8 mouse cellular contexts compared by ENCODE assay signal in the genomic region with DNA sequence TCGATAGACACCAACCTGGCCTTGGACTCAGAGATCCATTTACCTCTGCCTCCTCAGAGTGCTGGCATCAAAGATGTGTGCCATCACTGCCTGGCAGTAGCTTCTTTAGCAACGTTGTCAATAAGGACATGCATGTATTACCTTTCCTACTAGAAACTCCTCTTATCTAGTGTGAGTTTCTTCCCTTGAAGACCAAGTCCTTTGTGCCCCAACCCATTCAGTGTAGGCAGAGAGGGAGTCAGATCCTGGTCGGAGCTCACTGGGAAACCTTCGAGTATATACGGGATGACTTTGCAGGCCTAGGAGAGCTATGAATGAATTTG. TPM values are rescaled to one million over a fixed set of nuclear protein-coding genes. Genes with fewer than 3 reads are reported as not detected.
DNase-seq lines count a peak whose midpoint lies in the region; ATAC-seq and TF ChIP-seq lines count a peak whose summit lies in the region.

No protein-coding gene starts in this region.

- 39% methylated on average over 5 of the region's 5 CpGs for WGBS in kidney, embryonic 16.5 days
- WGBS in kidney, adult 2 months = 22% methylated on average over 5 of the region's 5 CpGs
- 50% methylated on average over 5 of the region's 5 CpGs for WGBS in embryonic facial prominence, embryonic 10.5 days
- 36% methylated on average over 5 of the region's 5 CpGs for WGBS in intestine, embryonic 15.5 days
- 53% methylated on average over 5 of the region's 5 CpGs for WGBS in neural tube, embryonic 12.5 days

- no peak overlapping the region for H3K27ac ChIP-seq in kidney, embryonic 16.5 days (ENCODE audit: low read length)
- no peak overlapping the region for H3K27ac ChIP-seq in kidney, adult 2 months (ENCODE audit: insufficient read depth, low read depth, low read length)
- H3K27ac ChIP-seq in embryonic facial prominence, embryonic 10.5 days (replicated peaks) = peak overlapping the region; percentile 96
- H3K27ac ChIP-seq in intestine, embryonic 15.5 days = peak overlapping the region; percentile 24; the same call in 1 of the 2 replicates
- H3K27ac ChIP-seq in neural tube, embryonic 12.5 days = no peak overlapping the region

- no peak for TF ChIP-seq CTCF in kidney, adult 2 months (conservative IDR thresholded peaks at IDR 0.05; ENCODE audit: insufficient read depth, insufficient read length, low read depth, low read length)

- peaks cover 39% of the 10 kb centered on the region for H3K4me1 ChIP-seq in kidney, embryonic 16.5 days (ENCODE audit: insufficient read depth, low read length)
- peaks cover 32% of the 10 kb centered on the region for H3K4me1 ChIP-seq in kidney, adult 2 months (ENCODE audit: control insufficient read depth, insufficient read depth, low read length)
- peaks cover 40% of the 10 kb centered on the region for H3K4me1 ChIP-seq in embryonic facial prominence, embryonic 10.5 days
- H3K4me1 ChIP-seq in intestine, embryonic 15.5 days (replicated peaks) = peaks cover 47% of the 10 kb centered on the region
- H3K4me1 ChIP-seq in neural tube, embryonic 12.5 days = peaks cover 37% of the 10 kb centered on the region

- TF ChIP-seq POLR2A in kidney, adult 2 months (IDR thresholded peaks at IDR 0.05; ENCODE audit: low read depth, low read length) = no peak

- no peak for ATAC-seq in kidney, embryonic 16.5 days (ENCODE audit: low FRiP score, low TSS enrichment)
- ATAC-seq in intestine, embryonic 15.5 days = no peak
- ATAC-seq in neural tube, embryonic 12.5 days (ENCODE audit: low FRiP score, low read depth) = no peak
- no peak for ATAC-seq in inflammation-experienced regulatory T-cells, adult 6 months

- peak overlapping the region; percentile 93 for H3K9ac ChIP-seq in kidney, embryonic 16.5 days (replicated peaks; ENCODE audit: low read length)
- peak overlapping the region; percentile 78 for H3K9ac ChIP-seq in intestine, embryonic 15.5 days
- peak overlapping the region; percentile 77; the same call in 1 of the 2 replicates for H3K9ac ChIP-seq in neural tube, embryonic 12.5 days

- H3K36me3 ChIP-seq in kidney, embryonic 16.5 days (ENCODE audit: insufficient read depth, low read length) = peaks cover 40% of the 10 kb centered on the region
- peaks cover 4% of the 10 kb centered on the region for H3K36me3 ChIP-seq in kidney, adult 2 months (ENCODE audit: control insufficient read depth, insufficient read depth, low read length)
- peaks cover 56% of the 10 kb centered on the region for H3K36me3 ChIP-seq in embryonic facial prominence, embryonic 10.5 days (replicated peaks)
- peaks cover 32% of the 10 kb centered on the region for H3K36me3 ChIP-seq in intestine, embryonic 15.5 days
- H3K36me3 ChIP-seq in neural tube, embryonic 12.5 days = peaks cover 38% of the 10 kb centered on the region

- no peaks in the 10 kb centered on the region for H3K9me3 ChIP-seq in kidney, embryonic 16.5 days (ENCODE audit: low read length)
- no peaks in the 10 kb centered on the region for H3K9me3 ChIP-seq in embryonic facial prominence, embryonic 10.5 days
- H3K9me3 ChIP-seq in intestine, embryonic 15.5 days = no peaks in the 10 kb centered on the region
- no peaks in the 10 kb centered on the region for H3K9me3 ChIP-seq in neural tube, embryonic 12.5 days

- H3K4me2 ChIP-seq in kidney, embryonic 16.5 days (replicated peaks; ENCODE audit: low read depth, low read length) = peak overlapping the region; percentile 74
- H3K4me2 ChIP-seq in intestine, embryonic 15.5 days (replicated peaks) = peak overlapping the region; percentile 68
- peak overlapping the region; percentile 94 for H3K4me2 ChIP-seq in neural tube, embryonic 12.5 days (replicated peaks)

- peak overlapping the region; percentile 86 for H3K4me3 ChIP-seq in kidney, embryonic 16.5 days (ENCODE audit: low read length)
- no peak overlapping the region for H3K4me3 ChIP-seq in kidney, adult 2 months (ENCODE audit: insufficient read depth, low read depth, low read length)
- peak overlapping the region; percentile 64 for H3K4me3 ChIP-seq in embryonic facial prominence, embryonic 10.5 days
- peak overlapping the region; percentile 96 for H3K4me3 ChIP-seq in intestine, embryonic 15.5 days (replicated peaks)
- H3K4me3 ChIP-seq in neural tube, embryonic 12.5 days = 0 out of 2 replicates have a peak overlapping the region, but pooled peaks have one; percentile 98

- DNase-seq in kidney, adult 2 months = no peak
- no peak for DNase-seq in embryonic facial prominence, embryonic 10.5 days (ENCODE audit: low spot score)
- no peak for DNase-seq in cerebellum, postnatal 25 days
- no peak for DNase-seq in urinary bladder, postnatal 14 days (ENCODE audit: low spot score)

- H3K27me3 ChIP-seq in kidney, embryonic 16.5 days (ENCODE audit: insufficient read depth, low read length) = no peaks in the 10 kb centered on the region
- no peaks in the 10 kb centered on the region for H3K27me3 ChIP-seq in kidney, adult 2 months (replicated peaks; ENCODE audit: control insufficient read depth, insufficient read depth, low read length)
- no peaks in the 10 kb centered on the region for H3K27me3 ChIP-seq in embryonic facial prominence, embryonic 10.5 days (replicated peaks; ENCODE audit: low read depth, poor library complexity, severe bottlenecking)
- H3K27me3 ChIP-seq in intestine, embryonic 15.5 days (replicated peaks) = no peaks in the 10 kb centered on the region
- H3K27me3 ChIP-seq in neural tube, embryonic 12.5 days (replicated peaks) = no peaks in the 10 kb centered on the region

RNA-seq across cellular contexts. Expression of gene P4hb, which starts 1.2 kb away (rescaled TPM):
- polyA plus RNA-seq in kidney, embryonic 16.5 days (2015; fragmentation: Nextera tagmentation; extraction: Ambion mirVana) = 843 and 914 TPM in 2 replicates
- polyA plus RNA-seq in kidney, adult 2 months (2012; rRNA removed) = 323 and 342 TPM in 2 replicates
- polyA plus RNA-seq in embryonic facial prominence, embryonic 10.5 days (2016; fragmentation: Nextera tagmentation; extraction: Ambion mirVana) = 556 and 565 TPM in 2 replicates
- polyA plus RNA-seq in intestine, embryonic 15.5 days (2015; fragmentation: Nextera tagmentation; extraction: Ambion mirVana) = 992 and 1,107 TPM in 2 replicates
- polyA plus RNA-seq in neural tube, embryonic 12.5 days (2016; fragmentation: Nextera tagmentation; extraction: Ambion mirVana) = 425 and 451 TPM in 2 replicates
- 100 to 1,000 TPM; 135 to 164 (median 149) TPM for polyA plus RNA-seq in inflammation-experienced regulatory T-cells, adult 6 months (2017; shearing (Covaris generic))

RNA-seq across cellular contexts. Expression of gene Arhgdia, which starts 7.2 kb away (rescaled TPM):
- polyA plus RNA-seq in kidney, embryonic 16.5 days (2015; fragmentation: Nextera tagmentation; extraction: Ambion mirVana) = 696 and 712 TPM in 2 replicates
- polyA plus RNA-seq in kidney, adult 2 months (2012; rRNA removed) = 543 and 613 TPM in 2 replicates
- 735 and 777 TPM in 2 replicates for polyA plus RNA-seq in embryonic facial prominence, embryonic 10.5 days (2016; fragmentation: Nextera tagmentation; extraction: Ambion mirVana)
- polyA plus RNA-seq in intestine, embryonic 15.5 days (2015; fragmentation: Nextera tagmentation; extraction: Ambion mirVana) = 559 and 611 TPM in 2 replicates
- polyA plus RNA-seq in neural tube, embryonic 12.5 days (2016; fragmentation: Nextera tagmentation; extraction: Ambion mirVana) = 582 and 606 TPM in 2 replicates
- polyA plus RNA-seq in inflammation-experienced regulatory T-cells, adult 6 months (2017; shearing (Covaris generic)) = 100 to 1,000 TPM; 624 to 862 (median 685) TPM

RNA-seq across cellular contexts. Expression of gene Ppp1r27, which starts 23.3 kb away (rescaled TPM):
- 0.55 and 0.57 TPM in 2 replicates for polyA plus RNA-seq in kidney, embryonic 16.5 days (2015; fragmentation: Nextera tagmentation; extraction: Ambion mirVana)
- 9.5 TPM in 1 of 2 replicates, not detected in the other for polyA plus RNA-seq in kidney, adult 2 months (2012; rRNA removed)
- polyA plus RNA-seq in embryonic facial prominence, embryonic 10.5 days (2016; fragmentation: Nextera tagmentation; extraction: Ambion mirVana) = not detected in 2 replicates
- polyA plus RNA-seq in intestine, embryonic 15.5 days (2015; fragmentation: Nextera tagmentation; extraction: Ambion mirVana) = not detected in 2 replicates
- not detected in 2 replicates for polyA plus RNA-seq in neural tube, embryonic 12.5 days (2016; fragmentation: Nextera tagmentation; extraction: Ambion mirVana)
- polyA plus RNA-seq in inflammation-experienced regulatory T-cells, adult 6 months (2017; shearing (Covaris generic)) = not detected

RNA-seq across cellular contexts. Expression of gene Alyref, which starts 23.9 kb away (rescaled TPM):
- 92.2 and 372 TPM in 2 replicates for polyA plus RNA-seq in kidney, embryonic 16.5 days (2015; fragmentation: Nextera tagmentation; extraction: Ambion mirVana)
- 18.8 and 29.0 TPM in 2 replicates for polyA plus RNA-seq in kidney, adult 2 months (2012; rRNA removed)
- 620 and 640 TPM in 2 replicates for polyA plus RNA-seq in embryonic facial prominence, embryonic 10.5 days (2016; fragmentation: Nextera tagmentation; extraction: Ambion mirVana)
- 406 and 459 TPM in 2 replicates for polyA plus RNA-seq in intestine, embryonic 15.5 days (2015; fragmentation: Nextera tagmentation; extraction: Ambion mirVana)
- 509 and 592 TPM in 2 replicates for polyA plus RNA-seq in neural tube, embryonic 12.5 days (2016; fragmentation: Nextera tagmentation; extraction: Ambion mirVana)
- 10 to 100 TPM; 15.8 to 76.9 (median 47.7) TPM for polyA plus RNA-seq in inflammation-experienced regulatory T-cells, adult 6 months (2017; shearing (Covaris generic))

RNA-seq across cellular contexts. Expression of gene Anapc11, which starts 24.0 kb away (rescaled TPM):
- 195 and 197 TPM in 2 replicates for polyA plus RNA-seq in kidney, embryonic 16.5 days (2015; fragmentation: Nextera tagmentation; extraction: Ambion mirVana)
- polyA plus RNA-seq in kidney, adult 2 months (2012; rRNA removed) = 137 and 143 TPM in 2 replicates
- 192 and 198 TPM in 2 replicates for polyA plus RNA-seq in embryonic facial prominence, embryonic 10.5 days (2016; fragmentation: Nextera tagmentation; extraction: Ambion mirVana)
- polyA plus RNA-seq in intestine, embryonic 15.5 days (2015; fragmentation: Nextera tagmentation; extraction: Ambion mirVana) = 178 and 194 TPM in 2 replicates
- 162 and 172 TPM in 2 replicates for polyA plus RNA-seq in neural tube, embryonic 12.5 days (2016; fragmentation: Nextera tagmentation; extraction: Ambion mirVana)
- 100 to 1,000 TPM; 110 to 147 (median 129) TPM for polyA plus RNA-seq in inflammation-experienced regulatory T-cells, adult 6 months (2017; shearing (Covaris generic))

Comparison
In these comparisons a context has a peak if more than half of its experiments do, and no peak if none do; other contexts are left out.
1. H3K27ac ChIP-seq: peak in embryonic facial prominence, embryonic 10.5 days (single experiment) and intestine, embryonic 15.5 days (single experiment); none in kidney, embryonic 16.5 days (single experiment), kidney, adult 2 months (single experiment) and neural tube, embryonic 12.5 days (single experiment).
2. Peak in every context shown above with its lines, with median percentiles within 50 percentile points of each other: H3K4me2 ChIP-seq and H3K9ac ChIP-seq.